Mouse (Mus musculus) G1E (cell line): Measurements from ENCODE around the gene Cxcr5.

Source experiments
- CTCF ChIP-seq: IDR thresholded peaks from 2 replicates; pipeline ENCODE4 v1.5.1; 2012; ENCODE audit warnings: low read depth, low read length, inconsistent platforms, mixed read lengths
- GATA1 ChIP-seq: IDR thresholded peaks from 2 replicates; pipeline ENCODE4 v1.6.1; 2012; ENCODE audit warnings: borderline replicate concordance, low read length, inconsistent platforms, mixed read lengths

- TF ChIP-seq CTCF = no peak
- no peak for TF ChIP-seq GATA1
Observed at GRCm38 (mm10) chr9:44526337-44527112, 35.2 kb downstream of the Cxcr5 start.
